Mouse (Mus musculus): ENCODE results near the gene Arid4b. TPM values are rescaled to one million over a fixed set of nuclear protein-coding genes. Genes with fewer than 3 reads are reported as not detected.

Arid4b gene
- polyA plus RNA-seq, 1 experiment from 2014 or later: 64.1 TPM

DNA sequence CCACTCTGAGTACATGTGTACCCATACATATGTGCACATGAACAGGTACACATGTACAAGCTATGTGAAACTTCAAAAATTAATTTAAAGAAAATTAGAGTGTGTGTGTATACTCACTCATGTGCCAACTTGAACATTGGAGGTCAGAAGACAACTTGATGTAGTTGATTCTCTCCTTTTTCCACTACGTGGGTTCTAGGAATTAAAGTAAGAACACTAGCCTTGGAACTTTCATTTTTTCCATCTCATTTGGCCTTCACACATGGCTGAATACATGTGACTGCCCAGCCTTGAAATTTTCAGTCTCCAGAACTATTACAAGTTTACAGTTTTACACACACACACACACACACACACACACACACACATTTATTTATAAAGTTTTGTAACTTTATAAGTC lies 6.3 kb downstream of the Arid4b start:
- H3K36me3 ChIP-seq (ENCODE audit: control insufficient read depth, insufficient read depth, low read length): no peaks in the 10 kb centered on the region; the same call in 1 of the 2 replicates
- no peak overlapping the region for H3K4me3 ChIP-seq (ENCODE audit: low read length)
- ATAC-seq (ENCODE audit: low read depth): no peak
- no peak overlapping the region for H3K27ac ChIP-seq (ENCODE audit: low read length)
- WGBS: 92% methylated on average over 1 of the region's 1 CpGs
- no peaks in the 10 kb centered on the region for H3K9me3 ChIP-seq (ENCODE audit: control insufficient read depth, low read length)
- no peaks in the 10 kb centered on the region for H3K27me3 ChIP-seq (ENCODE audit: control insufficient read depth, insufficient read depth, low read depth, low read length)
- peaks cover 4% of the 10 kb centered on the region for H3K4me1 ChIP-seq (replicated peaks; ENCODE audit: control insufficient read depth, insufficient read depth, low read length)
- no peak overlapping the region for H3K4me2 ChIP-seq (ENCODE audit: low read depth, low read length)
- no peak overlapping the region for H3K9ac ChIP-seq (ENCODE audit: low read length)

- H3K36me3 ChIP-seq (ENCODE audit: control insufficient read depth, insufficient read depth, low read length): no peaks in the 10 kb centered on the region; the same call in 1 of the 2 replicates
- no peaks in the 10 kb centered on the region for H3K4me1 ChIP-seq (replicated peaks; ENCODE audit: control insufficient read depth, insufficient read depth, low read length)
- no peak overlapping the region for H3K27ac ChIP-seq (ENCODE audit: low read length)
- H3K4me2 ChIP-seq (ENCODE audit: low read depth, low read length): no peak overlapping the region
- no peaks in the 10 kb centered on the region for H3K9me3 ChIP-seq (ENCODE audit: control insufficient read depth, low read length)
- 93% methylated on average over 1 of the region's 1 CpGs for WGBS
- no peak for ATAC-seq (ENCODE audit: low read depth)
- H3K27me3 ChIP-seq (ENCODE audit: control insufficient read depth, insufficient read depth, low read depth, low read length): no peaks in the 10 kb centered on the region
- H3K9ac ChIP-seq (ENCODE audit: low read length): no peak overlapping the region
- H3K4me3 ChIP-seq (ENCODE audit: low read length): no peak overlapping the region
Measured at GRCm38 (mm10) chr13:14074371-14074770, 11.3 kb downstream of the Arid4b start.

- no peaks in the 10 kb centered on the region for H3K4me1 ChIP-seq (replicated peaks; ENCODE audit: control insufficient read depth, insufficient read depth, low read length)
- no peak overlapping the region for H3K4me2 ChIP-seq (ENCODE audit: low read depth, low read length)
- 63% methylated on average over 1 of the region's 1 CpGs for WGBS
Measured at GRCm38 (mm10) chr13:14075326-14075725, 12.3 kb downstream of the Arid4b start.

DNA sequence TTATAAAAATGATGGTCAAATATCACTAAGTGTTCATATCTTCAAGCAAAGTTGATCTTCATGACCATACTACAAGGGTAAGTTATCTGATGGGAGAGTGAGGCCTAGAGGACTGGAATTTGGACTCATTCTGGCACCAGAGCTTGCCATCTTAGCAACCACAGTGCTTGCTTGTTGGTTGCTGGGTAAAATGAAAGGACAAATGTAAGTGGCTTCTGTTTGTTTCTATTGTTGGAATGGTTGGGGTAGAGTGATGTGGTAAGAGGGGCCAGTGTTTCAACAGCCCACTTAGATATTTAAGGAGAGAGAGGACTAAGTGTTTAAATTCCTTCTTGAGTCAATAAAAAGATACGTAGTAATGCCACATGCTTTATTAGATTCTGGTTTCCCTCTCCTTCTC lies 25.6 kb downstream of the Arid4b start:
- peak; percentile 93 for ATAC-seq (ENCODE audit: low read depth)
- Histone ChIP-seq H3K4me1 (replicated peaks; ENCODE audit: control insufficient read depth, insufficient read depth, low read length) (no peaks in the 10 kb centered on the region), H3K27ac (ENCODE audit: low read length) (peak overlapping the region; percentile 68), H3K9me3 (ENCODE audit: control insufficient read depth, low read length) (no peaks in the 10 kb centered on the region; the same call in 1 of the 2 replicates), H3K9ac (ENCODE audit: low read length) (no peak overlapping the region), H3K4me2 (ENCODE audit: low read depth, low read length) (no peak overlapping the region), H3K27me3 (ENCODE audit: control insufficient read depth, insufficient read depth, low read depth, low read length) (no peaks in the 10 kb centered on the region), H3K36me3 (ENCODE audit: control insufficient read depth, insufficient read depth, low read length) (0 out of 2 replicates have a peak, but pooled peaks cover 2% of the 10 kb centered on the region), H3K4me3 (ENCODE audit: low read length) (no peak overlapping the region)
- 50% methylated on average over 1 of the region's 1 CpGs for WGBS

More at GRCm38 (mm10) chr13:14075326-14075725, 12.3 kb downstream of the Arid4b start:
- no peak for ATAC-seq (ENCODE audit: low read depth)
- Histone ChIP-seq H3K27ac (ENCODE audit: low read length) (no peak overlapping the region), H3K9ac (ENCODE audit: low read length) (no peak overlapping the region), H3K9me3 (ENCODE audit: control insufficient read depth, low read length) (no peaks in the 10 kb centered on the region), H3K4me3 (ENCODE audit: low read length) (no peak overlapping the region), H3K27me3 (ENCODE audit: control insufficient read depth, insufficient read depth, low read depth, low read length) (no peaks in the 10 kb centered on the region), H3K36me3 (ENCODE audit: control insufficient read depth, insufficient read depth, low read length) (no peaks in the 10 kb centered on the region)

- WGBS: 43% methylated on average over 1 of the region's 1 CpGs
- Histone ChIP-seq H3K27me3 (ENCODE audit: control insufficient read depth, insufficient read depth, low read depth, low read length) (no peaks in the 10 kb centered on the region), H3K4me2 (ENCODE audit: low read depth, low read length) (no peak overlapping the region)
Measured at GRCm38 (mm10) chr13:14103026-14103425, 40.0 kb downstream of the Arid4b start.

DNA sequence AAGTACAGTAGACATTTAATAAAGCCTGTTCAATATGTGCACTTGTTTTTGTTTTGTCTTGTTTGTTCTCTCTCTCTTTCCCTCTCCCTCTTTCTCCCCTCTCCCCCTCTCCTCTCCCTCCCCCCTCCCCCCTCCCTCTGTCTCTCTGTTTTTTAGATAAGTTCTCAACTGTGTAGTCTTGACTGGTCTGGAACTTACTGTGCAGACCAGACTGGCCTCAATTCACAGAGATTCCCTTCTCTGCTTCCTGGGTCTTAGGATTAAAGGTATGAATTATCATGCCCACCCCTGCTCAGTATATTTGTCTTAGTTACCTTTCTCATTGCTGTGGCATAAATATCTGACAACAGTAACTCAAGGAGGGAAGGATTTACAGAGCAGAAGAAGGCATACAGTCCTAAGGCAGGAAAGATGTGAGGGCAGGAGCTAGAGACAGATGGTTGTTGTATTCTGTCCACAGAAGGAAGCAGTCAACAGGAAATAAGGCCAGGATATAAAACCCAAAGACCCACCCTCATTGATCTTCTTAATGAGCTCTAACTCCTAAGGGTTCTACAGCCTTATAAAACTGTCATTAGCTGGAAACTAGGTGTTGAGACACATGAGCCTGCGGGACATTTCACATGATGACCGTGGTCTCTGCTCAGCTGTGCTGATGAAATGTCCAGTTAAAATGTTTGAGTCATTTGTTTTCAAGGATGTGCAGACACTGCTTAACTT lies 47.3 kb downstream of the Arid4b start:
- H3K27me3 ChIP-seq (ENCODE audit: control insufficient read depth, insufficient read depth, low read depth, low read length): no peaks in the 10 kb centered on the region
- H3K9me3 ChIP-seq (ENCODE audit: control insufficient read depth, low read length): no peaks in the 10 kb centered on the region
- no peak overlapping the region for H3K9ac ChIP-seq (ENCODE audit: low read length)
- H3K4me2 ChIP-seq (ENCODE audit: low read depth, low read length): no peak overlapping the region
- H3K36me3 ChIP-seq (ENCODE audit: control insufficient read depth, insufficient read depth, low read length): no peaks in the 10 kb centered on the region
- no peak for ATAC-seq (ENCODE audit: low read depth)
- no peak overlapping the region for H3K27ac ChIP-seq (ENCODE audit: low read length)
- 88% methylated on average over 2 of the region's 2 CpGs for WGBS
- H3K4me1 ChIP-seq (replicated peaks; ENCODE audit: control insufficient read depth, insufficient read depth, low read length): no peaks in the 10 kb centered on the region; the same call in 1 of the 2 replicates
- H3K4me3 ChIP-seq (ENCODE audit: low read length): no peak overlapping the region

More at GRCm38 (mm10) chr13:14103026-14103425, 40.0 kb downstream of the Arid4b start:
- H3K36me3 ChIP-seq (ENCODE audit: control insufficient read depth, insufficient read depth, low read length): no peaks in the 10 kb centered on the region
- H3K9me3 ChIP-seq (ENCODE audit: control insufficient read depth, low read length): no peaks in the 10 kb centered on the region
- no peak overlapping the region for H3K27ac ChIP-seq (ENCODE audit: low read length)
- no peaks in the 10 kb centered on the region for H3K4me1 ChIP-seq (replicated peaks; ENCODE audit: control insufficient read depth, insufficient read depth, low read length)
- H3K9ac ChIP-seq (ENCODE audit: low read length): no peak overlapping the region
- no peak overlapping the region for H3K4me3 ChIP-seq (ENCODE audit: low read length)
- no peak for ATAC-seq (ENCODE audit: low read depth)

GRCm38 (mm10) chr13:14111146-14111545 lies 48.1 kb downstream of the Arid4b start:
- ATAC-seq (ENCODE audit: low read depth): no peak
- Histone ChIP-seq H3K9ac (ENCODE audit: low read length) (no peak overlapping the region), H3K9me3 (ENCODE audit: control insufficient read depth, low read length) (no peaks in the 10 kb centered on the region), H3K36me3 (ENCODE audit: control insufficient read depth, insufficient read depth, low read length) (no peaks in the 10 kb centered on the region), H3K27ac (ENCODE audit: low read length) (no peak overlapping the region), H3K4me2 (ENCODE audit: low read depth, low read length) (no peak overlapping the region), H3K4me1 (replicated peaks; ENCODE audit: control insufficient read depth, insufficient read depth, low read length) (no peaks in the 10 kb centered on the region; the same call in 1 of the 2 replicates), H3K27me3 (ENCODE audit: control insufficient read depth, insufficient read depth, low read depth, low read length) (no peaks in the 10 kb centered on the region), H3K4me3 (ENCODE audit: low read length) (no peak overlapping the region)
- 50% methylated on average over 1 of the region's 1 CpGs for WGBS

DNA sequence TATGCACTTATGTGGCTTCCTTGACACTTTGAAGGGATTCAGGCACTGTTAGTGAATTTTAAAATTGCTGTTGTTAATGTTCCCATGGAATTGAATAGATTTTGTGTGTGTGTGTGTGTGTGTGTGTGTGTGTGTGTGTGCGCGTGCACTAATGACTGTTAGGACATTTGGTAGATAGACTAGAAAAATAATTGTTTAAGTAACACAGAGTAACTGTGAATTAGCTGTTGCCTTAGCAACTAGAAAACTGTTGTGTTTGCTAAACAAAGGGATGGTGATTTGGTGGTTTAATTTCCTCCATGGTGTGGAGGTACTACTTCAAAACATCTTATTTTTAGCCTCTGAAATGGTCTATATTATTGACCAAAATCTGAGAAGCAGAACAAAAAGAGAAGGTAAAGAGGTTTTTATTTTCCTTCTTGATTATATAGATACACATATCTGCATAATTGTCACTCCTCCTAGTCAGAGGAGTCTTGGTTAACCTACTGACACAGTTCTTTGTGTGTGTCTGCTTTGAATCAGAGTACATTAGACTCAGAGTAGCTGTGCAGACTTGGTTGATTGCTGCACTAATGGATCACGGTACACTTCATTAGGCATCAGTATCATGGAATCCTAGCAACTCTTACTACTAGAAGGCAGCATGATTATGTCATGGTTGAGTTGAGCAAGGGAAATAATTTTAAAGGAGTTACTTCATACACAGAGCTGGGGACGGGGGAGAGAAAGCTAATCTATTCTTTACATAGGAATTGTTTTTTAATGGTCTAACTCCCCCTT lies 50.9 kb downstream of the Arid4b start:
- Histone ChIP-seq H3K27me3 (ENCODE audit: control insufficient read depth, insufficient read depth, low read depth, low read length) (no peaks in the 10 kb centered on the region), H3K9me3 (ENCODE audit: control insufficient read depth, low read length) (no peaks in the 10 kb centered on the region), H3K4me2 (ENCODE audit: low read depth, low read length) (no peak overlapping the region), H3K27ac (ENCODE audit: low read length) (no peak overlapping the region), H3K36me3 (ENCODE audit: control insufficient read depth, insufficient read depth, low read length) (no peaks in the 10 kb centered on the region), H3K4me3 (ENCODE audit: low read length) (no peak overlapping the region), H3K4me1 (replicated peaks; ENCODE audit: control insufficient read depth, insufficient read depth, low read length) (no peaks in the 10 kb centered on the region; the same call in 1 of the 2 replicates), H3K9ac (ENCODE audit: low read length) (no peak overlapping the region)
- WGBS: 82% methylated on average over 4 of the region's 4 CpGs
- peak; percentile 31; the same call in 1 of the 2 replicates for ATAC-seq (ENCODE audit: low read depth)

DNA sequence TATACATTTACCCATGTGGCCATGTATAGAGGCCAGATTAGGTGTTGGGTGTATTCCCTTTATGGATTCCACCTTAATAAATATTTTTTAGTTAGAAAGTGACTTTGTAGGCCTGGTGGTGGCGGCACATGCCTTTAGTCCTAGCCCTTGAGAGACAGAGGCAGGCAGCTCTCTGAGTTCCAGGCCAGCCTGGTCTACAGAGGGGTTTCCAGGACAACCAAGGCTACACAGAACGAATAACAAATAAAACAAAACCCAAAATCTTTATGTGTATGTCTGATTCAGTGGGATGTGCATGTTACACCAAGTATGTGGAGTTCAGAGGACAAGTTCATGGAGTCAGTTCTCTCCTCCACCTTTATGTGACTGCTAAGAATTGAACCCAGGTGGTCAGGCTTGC lies 52.8 kb downstream of the Arid4b start:
- ATAC-seq (ENCODE audit: low read depth): no peak
- Histone ChIP-seq H3K4me3 (ENCODE audit: low read length) (no peak overlapping the region), H3K27me3 (ENCODE audit: control insufficient read depth, insufficient read depth, low read depth, low read length) (no peaks in the 10 kb centered on the region), H3K9ac (ENCODE audit: low read length) (no peak overlapping the region), H3K4me2 (ENCODE audit: low read depth, low read length) (no peak overlapping the region), H3K36me3 (ENCODE audit: control insufficient read depth, insufficient read depth, low read length) (no peaks in the 10 kb centered on the region), H3K9me3 (ENCODE audit: control insufficient read depth, low read length) (no peaks in the 10 kb centered on the region), H3K27ac (ENCODE audit: low read length) (no peak overlapping the region), H3K4me1 (replicated peaks; ENCODE audit: control insufficient read depth, insufficient read depth, low read length) (no peaks in the 10 kb centered on the region; the same call in 1 of the 2 replicates)
- WGBS: 95% methylated on average over 2 of the region's 2 CpGs
